Mouse (Mus musculus): ENCODE results near the gene Tmem135.

Tmem135 gene

DNA sequence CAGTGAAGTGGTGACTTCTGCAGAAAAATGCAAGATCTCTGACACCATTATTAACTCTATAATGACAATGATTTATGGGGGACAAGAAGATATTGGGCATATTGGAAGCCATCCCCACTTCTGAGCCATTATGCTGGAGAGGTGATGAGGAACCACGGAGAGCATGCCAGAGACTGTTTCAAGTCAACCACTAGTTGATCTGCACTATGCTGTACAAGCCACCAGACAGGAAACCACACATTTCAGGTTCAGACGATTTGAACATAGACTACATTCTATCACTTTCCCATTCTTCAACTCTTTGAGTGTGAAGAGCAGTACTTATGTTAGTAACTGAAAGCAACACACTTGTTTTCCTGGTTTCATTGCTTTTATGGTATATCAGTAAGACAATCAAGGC is 297.6 kb downstream of the Tmem135 start:
- DNase-seq (ENCODE audit: extremely low read depth, low read depth), result no peak

DNA sequence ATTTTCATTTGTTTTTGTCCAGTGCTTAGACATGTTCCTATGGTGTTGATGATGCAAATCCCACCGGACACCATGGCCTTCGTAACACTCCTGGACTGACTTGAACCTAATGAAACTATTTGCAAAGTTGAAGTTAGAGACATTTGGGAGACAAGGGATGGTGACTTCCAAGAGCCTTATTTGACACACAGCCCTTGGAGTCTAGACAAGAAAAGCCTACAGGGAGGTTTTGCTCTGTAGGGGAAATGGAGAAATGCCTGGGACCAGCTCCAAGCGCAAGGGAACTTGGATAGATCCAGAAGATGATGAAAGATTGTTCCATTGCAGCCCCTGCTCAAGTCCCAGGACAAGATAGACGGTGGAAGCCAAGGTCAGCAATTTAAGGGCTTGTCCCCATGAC is 304.3 kb downstream of the Tmem135 start:
- no peak for DNase-seq (ENCODE audit: extremely low read depth, low read depth)
